Mouse (Mus musculus) inflammation-experienced regulatory T-cells, adult 6 months (primary cell): ENCODE data around the gene Hemk1. TPM values are rescaled to one million over a fixed set of nuclear protein-coding genes. Genes with fewer than 3 reads are reported as not detected.

Experiments
- ATAC-seq: one replicate; pipeline ENCODE4 v1.8.0; 2017
- polyA plus RNA-seq, 3 experiments: library from polyadenylated mRNA; unstranded; fragments of 100-300 nt; shearing (Covaris generic); gene quantifications; one replicate each; pipeline ENCODE4 v1.2.1; 2017

The Hemk1 gene
- polyA plus RNA-seq: 10 to 100 TPM; 22.0 to 35.2 (median 29.8) TPM

GRCm38 (mm10) chr9:107338172-107338883, at the start of gene Hemk1:
TSS of gene Hemk1 (minus strand) at chr9:107338350.
- peak; percentile 33 for ATAC-seq

- ATAC-seq: no peak
Measured at GRCm38 (mm10) chr9:107387708-107388107, 49.6 kb upstream of the Hemk1 start.

- ATAC-seq: no peak
Measured at GRCm38 (mm10) chr9:107386722-107387121, 48.6 kb upstream of the Hemk1 start.

- no peak for ATAC-seq
Measured at GRCm38 (mm10) chr9:107384396-107384795, 46.2 kb upstream of the Hemk1 start.

- ATAC-seq: no peak
Measured at GRCm38 (mm10) chr9:107381723-107382122, 43.6 kb upstream of the Hemk1 start.

- ATAC-seq: no peak
Measured at GRCm38 (mm10) chr9:107377961-107378512, 39.9 kb upstream of the Hemk1 start.

- ATAC-seq: no peak
Measured at GRCm38 (mm10) chr9:107375451-107375850, 37.3 kb upstream of the Hemk1 start.

GRCm38 (mm10) chr9:107374623-107375022, 36.5 kb upstream of the Hemk1 start:
- ATAC-seq: no peak

GRCm38 (mm10) chr9:107372441-107372840, 34.3 kb upstream of the Hemk1 start:
- ATAC-seq: no peak

- ATAC-seq: no peak
Measured at GRCm38 (mm10) chr9:107370106-107370463, 31.9 kb upstream of the Hemk1 start.

- no peak for ATAC-seq
Measured at GRCm38 (mm10) chr9:107369270-107370105, 31.3 kb upstream of the Hemk1 start.

GRCm38 (mm10) chr9:107368302-107368701, 30.2 kb upstream of the Hemk1 start:
- ATAC-seq: no peak

GRCm38 (mm10) chr9:107366644-107367043, 28.5 kb upstream of the Hemk1 start:
- no peak for ATAC-seq

- no peak for ATAC-seq
Measured at GRCm38 (mm10) chr9:107360989-107361388, 22.8 kb upstream of the Hemk1 start.

- peak; percentile 56 for ATAC-seq
Measured at GRCm38 (mm10) chr9:107357651-107358050, 19.5 kb upstream of the Hemk1 start.

GRCm38 (mm10) chr9:107355870-107356765, 18.0 kb upstream of the Hemk1 start:
- peak; percentile 54 for ATAC-seq

- ATAC-seq: no peak
Measured at GRCm38 (mm10) chr9:107354826-107355225, 16.7 kb upstream of the Hemk1 start.

- no peak for ATAC-seq
Measured at GRCm38 (mm10) chr9:107349321-107349720, 11.2 kb upstream of the Hemk1 start.

GRCm38 (mm10) chr9:107347586-107348183, 9.5 kb upstream of the Hemk1 start:
- no peak for ATAC-seq

GRCm38 (mm10) chr9:107346081-107346480, 7.9 kb upstream of the Hemk1 start:
- ATAC-seq: no peak

- ATAC-seq: no peak
Measured at GRCm38 (mm10) chr9:107344027-107344426, 5.9 kb upstream of the Hemk1 start.
